Mouse (Mus musculus) erythroblast, embryonic 14.5 days (primary cell): Measurements from ENCODE around the gene Cyp17a1. TPM values are rescaled to one million over a fixed set of nuclear protein-coding genes. Genes with fewer than 3 reads are reported as not detected.

Source experiments
- H3K27me3 ChIP-seq: 2 replicates; pipeline ENCODE4 v1.6.1; 2012; ENCODE audit warnings: inconsistent platforms; ENCODE audit not compliant: control insufficient read depth
- H3K36me3 ChIP-seq: 2 replicates; pipeline ENCODE4 v1.6.1; 2012; ENCODE audit warnings: mild to moderate bottlenecking, inconsistent platforms; ENCODE audit not compliant: control insufficient read depth
- H3K4me1 ChIP-seq: 2 replicates; pipeline ENCODE4 v1.6.1; 2012; ENCODE audit warnings: inconsistent platforms; ENCODE audit not compliant: control insufficient read depth
- H3K4me3 ChIP-seq: replicated peaks from 2 replicates; pipeline ENCODE3; 2012; ENCODE audit warnings: moderate library complexity, mild to moderate bottlenecking, inconsistent platforms
- H3K9me3 ChIP-seq: 2 replicates; pipeline ENCODE4 v1.6.1; 2012; ENCODE audit warnings: low read length, inconsistent platforms, mixed read lengths; ENCODE audit not compliant: control insufficient read depth
- GATA1 ChIP-seq: IDR thresholded peaks from 2 replicates; pipeline ENCODE4 v1.6.1; 2012; ENCODE audit warnings: low read length, inconsistent platforms, mixed read lengths
- TAL1 ChIP-seq: IDR thresholded peaks from 3 replicates; pipeline ENCODE4 v1.6.1; 2012; ENCODE audit warnings: low read length, inconsistent platforms, mixed read lengths
- polyA plus RNA-seq: library from polyadenylated mRNA; stranded (reverse); fragments of >175 nt; gene quantifications from 2 replicates; pipeline ENCODE4 v1.2.3, GENCODE M21; 2012

The Cyp17a1 gene
- polyA plus RNA-seq, 1 experiment: not detected

- H3K27me3 ChIP-seq: peaks cover 19% of the 10 kb centered on the region
- TF ChIP-seq GATA1 (no peak), TAL1 (no peak)
- no peak overlapping the region for H3K4me3 ChIP-seq
These were observed 28.2 kb upstream of the Cyp17a1 start for GRCm38 (mm10) chr19:46701156-46701555.

GRCm38 (mm10) chr19:46699011-46699481 is 26.1 kb upstream of the Cyp17a1 start:
- TF ChIP-seq TAL1 (no peak), GATA1 (no peak)
- peaks cover 2% of the 10 kb centered on the region; the same call in 1 of the 2 replicates for H3K9me3 ChIP-seq
- H3K4me3 ChIP-seq: no peak overlapping the region
- no peaks in the 10 kb centered on the region for H3K4me1 ChIP-seq
- peaks cover 8% of the 10 kb centered on the region for H3K27me3 ChIP-seq
- peaks cover 2% of the 10 kb centered on the region for H3K36me3 ChIP-seq

More at GRCm38 (mm10) chr19:46701156-46701555, 28.2 kb upstream of the Cyp17a1 start:
- Histone ChIP-seq H3K4me1 (peaks cover 4% of the 10 kb centered on the region), H3K36me3 (no peaks in the 10 kb centered on the region; the same call in 1 of the 2 replicates), H3K9me3 (no peaks in the 10 kb centered on the region)

- H3K9me3 ChIP-seq: peaks cover 2% of the 10 kb centered on the region; the same call in 1 of the 2 replicates
- no peak overlapping the region for H3K4me3 ChIP-seq
- no peaks in the 10 kb centered on the region for H3K27me3 ChIP-seq
- TF ChIP-seq TAL1 (no peak), GATA1 (no peak)
- H3K36me3 ChIP-seq: peaks cover 2% of the 10 kb centered on the region
- H3K4me1 ChIP-seq: peaks cover 2% of the 10 kb centered on the region; the same call in 1 of the 2 replicates
These were observed 25.0 kb upstream of the Cyp17a1 start for GRCm38 (mm10) chr19:46697840-46698517.

GRCm38 (mm10) chr19:46696943-46697342 is 24.0 kb upstream of the Cyp17a1 start:
- Histone ChIP-seq H3K4me1 (peaks cover 2% of the 10 kb centered on the region; the same call in 1 of the 2 replicates), H3K27me3 (no peaks in the 10 kb centered on the region), H3K9me3 (peaks cover 2% of the 10 kb centered on the region; the same call in 1 of the 2 replicates), H3K4me3 (no peak overlapping the region), H3K36me3 (peaks cover 2% of the 10 kb centered on the region)
- no peak for TF ChIP-seq GATA1
- no peak for TF ChIP-seq TAL1

GRCm38 (mm10) chr19:46696482-46696881 is 23.5 kb upstream of the Cyp17a1 start:
- TF ChIP-seq TAL1: no peak
- TF ChIP-seq GATA1: no peak
- Histone ChIP-seq H3K27me3 (no peaks in the 10 kb centered on the region), H3K4me1 (peaks cover 2% of the 10 kb centered on the region; the same call in 1 of the 2 replicates), H3K9me3 (peaks cover 2% of the 10 kb centered on the region; the same call in 1 of the 2 replicates), H3K4me3 (no peak overlapping the region), H3K36me3 (peaks cover 2% of the 10 kb centered on the region)

- H3K27me3 ChIP-seq: no peaks in the 10 kb centered on the region
- peaks cover 2% of the 10 kb centered on the region; the same call in 1 of the 2 replicates for H3K9me3 ChIP-seq
- TF ChIP-seq GATA1 (no peak), TAL1 (no peak)
- H3K4me1 ChIP-seq: peaks cover 18% of the 10 kb centered on the region
- H3K4me3 ChIP-seq: no peak overlapping the region
- H3K36me3 ChIP-seq: peaks cover 2% of the 10 kb centered on the region
These were observed 20.2 kb upstream of the Cyp17a1 start for GRCm38 (mm10) chr19:46693146-46693545.

- Histone ChIP-seq H3K36me3 (peaks cover 2% of the 10 kb centered on the region), H3K4me3 (no peak overlapping the region), H3K27me3 (no peaks in the 10 kb centered on the region), H3K9me3 (peaks cover 2% of the 10 kb centered on the region; the same call in 1 of the 2 replicates), H3K4me1 (peaks cover 18% of the 10 kb centered on the region)
- TF ChIP-seq GATA1 (no peak), TAL1 (no peak)
These were observed 18.1 kb upstream of the Cyp17a1 start for GRCm38 (mm10) chr19:46691078-46691477.

- H3K4me1 ChIP-seq: peaks cover 18% of the 10 kb centered on the region
- H3K36me3 ChIP-seq: peaks cover 2% of the 10 kb centered on the region; the same call in 1 of the 2 replicates
- TF ChIP-seq TAL1: no peak
- TF ChIP-seq GATA1: no peak
- H3K27me3 ChIP-seq: no peaks in the 10 kb centered on the region
- no peaks in the 10 kb centered on the region for H3K9me3 ChIP-seq
- H3K4me3 ChIP-seq: peak overlapping the region; percentile 93
These were observed 17.4 kb upstream of the Cyp17a1 start for GRCm38 (mm10) chr19:46690387-46690786.
